Mouse (Mus musculus) embryonic facial prominence, embryonic 14.5 days (tissue): Measurements from ENCODE around the gene Serpinb5. TPM values are rescaled to one million over a fixed set of nuclear protein-coding genes. Genes with fewer than 3 reads are reported as not detected.
"Not testable (repeated sequence)": the region's sequence is repeated elsewhere in the genome, so short reads cannot be mapped to it uniquely, and the experiment has no call there.

ENCODE experiments used
- ATAC-seq: fragments of 200-750 bp; cut with Nextera tagmentation; 2 replicates; pipeline ENCODE4 v1.8.0; 2017; ENCODE audit warnings: low read depth, moderate number of reproducible peaks, moderate TSS enrichment
- DNase-seq: peaks from one replicate; pipeline ENCODE4 v3.0.0-alpha.2; 2015; ENCODE audit warnings: low spot score
- H3K27ac ChIP-seq: fragments of 300-500 bp; sonication (generic); replicated peaks from 2 replicates; pipeline ENCODE4 v1.5.1; 2014; ENCODE audit warnings: low read depth, mild to moderate bottlenecking, low read length, moderate library complexity
- H3K27me3 ChIP-seq: fragments of 300-500 bp; sonication (generic); replicated peaks from 2 replicates; pipeline ENCODE4 v1.6.1; 2014; ENCODE audit warnings: low read length; ENCODE audit not compliant: control insufficient read depth, insufficient read depth
- H3K36me3 ChIP-seq: fragments of 300-500 bp; sonication (generic); 2 replicates; pipeline ENCODE4 v1.6.1; 2014; ENCODE audit warnings: low read length, mixed read lengths; ENCODE audit not compliant: control insufficient read depth, insufficient read depth
- H3K4me1 ChIP-seq: fragments of 300-500 bp; sonication (generic); 2 replicates; pipeline ENCODE4 v1.6.1; 2014; ENCODE audit warnings: antibody characterized with exemption, low read length; ENCODE audit not compliant: control insufficient read depth, insufficient read depth
- H3K4me2 ChIP-seq: fragments of 300-500 bp; sonication (generic); 2 replicates; pipeline ENCODE4 v1.6.1; 2014; ENCODE audit warnings: low read depth, mild to moderate bottlenecking, low read length, moderate library complexity, mixed read lengths
- H3K4me3 ChIP-seq: fragments of 300-500 bp; sonication (generic); 2 replicates; pipeline ENCODE4 v1.5.1; 2014; ENCODE audit warnings: low read depth, mild to moderate bottlenecking, low read length
- H3K9ac ChIP-seq: fragments of 300-500 bp; sonication (generic); 2 replicates; pipeline ENCODE4 v1.6.1; 2014; ENCODE audit warnings: low read depth, mild to moderate bottlenecking, low read length, moderate library complexity, mixed read lengths
- H3K9me3 ChIP-seq: fragments of 300-500 bp; sonication (generic); 2 replicates; pipeline ENCODE4 v1.6.1; 2016; ENCODE audit warnings: low read length; ENCODE audit not compliant: control insufficient read depth
- WGBS: fragments of 180-500 bp; shearing (Covaris S2); extraction: QIAGEN DNeasy Blood & Tissue Kit; methylation state at CpG from one replicate; pipeline ENCODE4 v1.1.7; 2014; 5-methylcytosine and 5-hydroxymethylcytosine counted together
- polyA plus RNA-seq: library from polyadenylated mRNA; unstranded; fragments of >200 nt; fragmentation: Nextera tagmentation; extraction: Ambion mirVana; gene quantifications from 2 replicates; pipeline ENCODE4 v1.2.1, GENCODE M21; 2014

The Serpinb5 gene
- polyA plus RNA-seq, 1 experiment from 2014 or later, result 33.9 TPM

GRCm38 (mm10) chr1:106866768-106867167 lies 5.8 kb downstream of the Serpinb5 start:
- ATAC-seq (no peak), DNase-seq (no peak)
- Histone ChIP-seq H3K4me2 (no peak overlapping the region), H3K27me3 (no peaks in the 10 kb centered on the region), H3K9ac (no peak overlapping the region), H3K27ac (no peak overlapping the region), H3K4me1 (peaks cover 5% of the 10 kb centered on the region), H3K9me3 (no peaks in the 10 kb centered on the region), H3K4me3 (no peak overlapping the region), H3K36me3 (no peaks in the 10 kb centered on the region)
- WGBS, result 71% methylated on average over 6 of the region's 6 CpGs

- Histone ChIP-seq H3K9ac (no peak overlapping the region), H3K4me3 (no peak overlapping the region), H3K4me2 (no peak overlapping the region), H3K27ac (no peak overlapping the region), H3K36me3 (no peaks in the 10 kb centered on the region), H3K27me3 (no peaks in the 10 kb centered on the region), H3K4me1 (peaks cover 5% of the 10 kb centered on the region), H3K9me3 (no peaks in the 10 kb centered on the region)
- DNase-seq (peak; percentile 48), ATAC-seq (no peak)
These were observed 9.0 kb downstream of the Serpinb5 start for GRCm38 (mm10) chr1:106869986-106870385.

GRCm38 (mm10) chr1:106875193-106875886 lies 14.4 kb downstream of the Serpinb5 start:
- Histone ChIP-seq H3K9me3 (no peaks in the 10 kb centered on the region), H3K27ac (no peak overlapping the region), H3K27me3 (no peaks in the 10 kb centered on the region), H3K9ac (no peak overlapping the region), H3K4me2 (no peak overlapping the region), H3K36me3 (no peaks in the 10 kb centered on the region), H3K4me1 (no peaks in the 10 kb centered on the region), H3K4me3 (no peak overlapping the region)
- WGBS, result 74% methylated on average over 5 of the region's 5 CpGs
- DNase-seq (peak; percentile 80), ATAC-seq (peak; percentile 71; the same call in 1 of the 2 replicates)

GRCm38 (mm10) chr1:106876147-106876546 lies 15.2 kb downstream of the Serpinb5 start:
- no peak for DNase-seq
- Histone ChIP-seq H3K9me3 (no peaks in the 10 kb centered on the region), H3K9ac (no peak overlapping the region), H3K4me1 (no peaks in the 10 kb centered on the region), H3K4me2 (no peak overlapping the region), H3K4me3 (no peak overlapping the region), H3K36me3 (no peaks in the 10 kb centered on the region), H3K27ac (no peak overlapping the region), H3K27me3 (no peaks in the 10 kb centered on the region)
- WGBS, result 66% methylated on average over 3 of the region's 3 CpGs
- no peak for ATAC-seq

- ATAC-seq (no peak), DNase-seq (no peak)
- Histone ChIP-seq H3K4me2 (no peak overlapping the region), H3K4me1 (no peaks in the 10 kb centered on the region), H3K9ac (no peak overlapping the region), H3K4me3 (no peak overlapping the region), H3K27ac (no peak overlapping the region), H3K9me3 (no peaks in the 10 kb centered on the region), H3K27me3 (no peaks in the 10 kb centered on the region), H3K36me3 (no peaks in the 10 kb centered on the region)
- WGBS, result 71% methylated on average over 4 of the region's 4 CpGs
These were observed 21.8 kb downstream of the Serpinb5 start for GRCm38 (mm10) chr1:106882723-106883122.

GRCm38 (mm10) chr1:106883369-106883768 lies 22.4 kb downstream of the Serpinb5 start:
- H3K27ac ChIP-seq, result no peak overlapping the region
- no peaks in the 10 kb centered on the region for H3K9me3 ChIP-seq
- H3K36me3 ChIP-seq, result no peaks in the 10 kb centered on the region
- no peak overlapping the region for H3K4me3 ChIP-seq
- no peak for DNase-seq
- H3K9ac ChIP-seq, result no peak overlapping the region
- no peaks in the 10 kb centered on the region for H3K27me3 ChIP-seq
- ATAC-seq, result no peak
- H3K4me1 ChIP-seq, result no peaks in the 10 kb centered on the region
- WGBS, result 71% methylated on average over 5 of the region's 5 CpGs
- no peak overlapping the region for H3K4me2 ChIP-seq

- Histone ChIP-seq H3K4me1 (no peaks in the 10 kb centered on the region), H3K36me3 (no peaks in the 10 kb centered on the region), H3K9ac (no peak overlapping the region), H3K4me2 (no peak overlapping the region), H3K27ac (no peak overlapping the region), H3K27me3 (no peaks in the 10 kb centered on the region), H3K9me3 (no peaks in the 10 kb centered on the region), H3K4me3 (no peak overlapping the region)
- WGBS, result 2% methylated on average over 2 of the region's 2 CpGs
- peak; percentile 42 for DNase-seq
- ATAC-seq, result 0 out of 2 replicates have a peak, but pooled peaks have one; percentile 30
These were observed 22.8 kb downstream of the Serpinb5 start for GRCm38 (mm10) chr1:106883812-106884211.

GRCm38 (mm10) chr1:106895142-106895541 lies 34.2 kb downstream of the Serpinb5 start:
- not testable (repeated sequence) for ATAC-seq, H3K27me3 ChIP-seq, H3K4me1 ChIP-seq, DNase-seq, H3K36me3 ChIP-seq, H3K4me3 ChIP-seq, H3K4me2 ChIP-seq, H3K27ac ChIP-seq, H3K9me3 ChIP-seq, H3K9ac ChIP-seq

GRCm38 (mm10) chr1:106901406-106901805 lies 40.4 kb downstream of the Serpinb5 start:
- peak; percentile 13 for DNase-seq
- 30% methylated on average over 4 of the region's 4 CpGs for WGBS
- Histone ChIP-seq H3K36me3 (no peaks in the 10 kb centered on the region), H3K4me2 (no peak overlapping the region), H3K4me3 (no peak overlapping the region), H3K27me3 (no peaks in the 10 kb centered on the region), H3K4me1 (no peaks in the 10 kb centered on the region), H3K9ac (no peak overlapping the region), H3K27ac (no peak overlapping the region), H3K9me3 (no peaks in the 10 kb centered on the region)
- no peak for ATAC-seq
